Mouse (Mus musculus) kidney, adult 18-20 months (tissue): ENCODE measurements around the gene Vmn1r48.
"Not testable (repeated sequence)": the region's sequence is repeated elsewhere in the genome, so short reads cannot be mapped to it uniquely, and the experiment has no call there.

Experiments used
- DNase-seq: peaks from one replicate; pipeline ENCODE4 v3.0.0; 2021

Gene Vmn1r48

GRCm38 (mm10) chr6:90036741-90037140, at the start of gene Vmn1r48:
Gene Vmn1r48, minus strand, starts transcription at chr6:90036841.
- not testable (repeated sequence) for DNase-seq

- no peak for DNase-seq
Measured at GRCm38 (mm10) chr6:90078406-90078805, 41.8 kb upstream of the Vmn1r48 start, which contains the start of gene Vmn1r49. Gene Vmn1r49, minus strand, starts transcription at chr6:90078506.

GRCm38 (mm10) chr6:90015847-90016246, 20.8 kb downstream of the Vmn1r48 start, which contains the start of gene Vmn1r47:
Gene Vmn1r47, plus strand, starts transcription at chr6:90016147.
- DNase-seq = not testable (repeated sequence)

DNA sequence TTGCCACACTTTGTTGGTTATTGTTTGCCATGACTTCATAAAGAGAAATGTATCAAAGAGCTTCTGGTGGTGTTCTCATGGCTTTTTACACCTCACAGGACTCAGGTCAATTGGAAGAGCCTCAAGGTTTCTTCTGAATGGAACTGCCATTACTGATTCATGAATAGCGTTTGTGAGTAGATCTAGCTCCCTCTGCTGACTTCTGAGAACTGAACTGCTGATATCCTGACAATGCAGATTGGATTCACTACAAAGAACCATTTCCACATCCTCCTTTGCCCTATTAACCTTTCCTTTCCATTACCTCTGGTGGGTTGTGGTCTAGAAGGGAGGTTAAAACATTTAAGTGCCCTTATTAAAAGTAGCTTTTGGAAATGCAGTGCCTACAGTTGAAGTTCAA, 50.7 kb downstream of the Vmn1r48 start:
- no peak for DNase-seq
